8 mouse cellular contexts compared by ENCODE assay signal in genomic region chr2:168553541-168553961, GRCm38 (mm10). TPM values are rescaled to one million over a fixed set of nuclear protein-coding genes. Genes with fewer than 3 reads are reported as not detected.
DNase-seq lines count a peak whose midpoint lies in the region; ATAC-seq lines count a peak whose summit lies in the region.
"Had no signal": no experiment of that assay in that cellular context is flagged by ENCODE, and none has a peak within 500 bp of the region (broad histone marks: within the 10 kb centered on the region; RNA-seq: fewer than 3 reads in every experiment).

No protein-coding gene starts in this region.

- peak overlapping the region; percentile 12; the same call in 1 of the 2 replicates for H3K4me2 ChIP-seq in intestine, embryonic 15.5 days (replicated peaks)
- H3K4me2 ChIP-seq: midbrain, embryonic 12.5 days had no signal

- H3K9me3 ChIP-seq in intestine, embryonic 15.5 days: no peaks in the 10 kb centered on the region
- H3K9me3 ChIP-seq: midbrain, embryonic 12.5 days had no signal

- ATAC-seq in intestine, embryonic 15.5 days: peak; percentile 16; the same call in 1 of the 2 replicates

- no peak overlapping the region for H3K27ac ChIP-seq in intestine, embryonic 15.5 days
- H3K27ac ChIP-seq: midbrain, embryonic 12.5 days had no signal

- 26% methylated on average over 18 of the region's 18 CpGs for WGBS in intestine, embryonic 15.5 days

- no peaks in the 10 kb centered on the region for H3K27me3 ChIP-seq in intestine, embryonic 15.5 days (replicated peaks)

- no peak overlapping the region for H3K9ac ChIP-seq in intestine, embryonic 15.5 days
- H3K9ac ChIP-seq: midbrain, embryonic 12.5 days had no signal

- H3K4me1 ChIP-seq in intestine, embryonic 15.5 days (replicated peaks): peaks cover 52% of the 10 kb centered on the region

- H3K4me3 ChIP-seq in intestine, embryonic 15.5 days (replicated peaks): no peak overlapping the region
- H3K4me3 ChIP-seq: midbrain, embryonic 12.5 days had no signal

- peak; percentile 11 to 40 for DNase-seq in CD8-positive naive resting alpha-beta T cell, adult 2 months (ENCODE audit: low read depth in 2 of 2, low spot score in 2 of 2)
- DNase-seq in T-cell, adult 2 months (ENCODE audit: low spot score): peak; percentile 72
- DNase-seq in lung, postnatal 14 days: peak; percentile 42
- no peak for DNase-seq in adipocyte (ENCODE audit: low spot score)
- no peak for DNase-seq in cerebellum, postnatal 4 days (ENCODE audit: low spot score in 2 of 2)
- DNase-seq in left cerebral cortex, postnatal 25 days (ENCODE audit: low spot score in 2 of 2): no peak

- no peaks in the 10 kb centered on the region for H3K36me3 ChIP-seq in intestine, embryonic 15.5 days
- H3K36me3 ChIP-seq: midbrain, embryonic 12.5 days had no signal

- intact Hi-C loops in left cerebral cortex, postnatal 25 days (cut with DNase I): no loop called here

RNA-seq across cellular contexts. Expression of gene Nfatc2, which starts 47.9 kb away (rescaled TPM):
- polyA plus RNA-seq in intestine, embryonic 15.5 days (2015; fragmentation: Nextera tagmentation; extraction: Ambion mirVana): 1.8 and 2.4 TPM in 2 replicates
- total RNA-seq in left cerebral cortex, postnatal 25 days (2021): 10 to 100 TPM in 1 of 2 experiments, 1 to 10 TPM in 1; 8.5 to 14.3 TPM

Comparison
In these comparisons a context has a peak if more than half of its experiments do, and no peak if none do; other contexts are left out.
1. DNase-seq: peak in CD8-positive naive resting alpha-beta T cell, adult 2 months (2 of 2), T-cell, adult 2 months (single experiment) and lung, postnatal 14 days (single experiment); none in adipocyte (single experiment), cerebellum, postnatal 4 days (0 of 2) and left cerebral cortex, postnatal 25 days (0 of 2).